Mouse (Mus musculus): ENCODE data around the gene Nabp2. TPM values are rescaled to one million over a fixed set of nuclear protein-coding genes. Genes with fewer than 3 reads are reported as not detected.

The Nabp2 gene
- total RNA-seq, 2 experiments from 2014 or later, result 98.8 to 130 TPM

- peak; percentile 46; the same call in 1 of the 2 replicates for ATAC-seq (replicated peaks; ENCODE audit: low FRiP score, low TSS enrichment, poor library complexity, severe bottlenecking)
Observed at GRCm38 (mm10) chr10:128434681-128435080, 23.4 kb upstream of the Nabp2 start.

- no peak for ATAC-seq (replicated peaks; ENCODE audit: low FRiP score, low TSS enrichment, poor library complexity, severe bottlenecking)
Observed at GRCm38 (mm10) chr10:128433417-128433816, 22.1 kb upstream of the Nabp2 start.

GRCm38 (mm10) chr10:128429454-128429853, 18.2 kb upstream of the Nabp2 start:
- no peak for ATAC-seq (replicated peaks; ENCODE audit: low FRiP score, low TSS enrichment, poor library complexity, severe bottlenecking)

- no peak for ATAC-seq (replicated peaks; ENCODE audit: low FRiP score, low TSS enrichment, poor library complexity, severe bottlenecking)
Observed at GRCm38 (mm10) chr10:128429052-128429451, 17.8 kb upstream of the Nabp2 start.

GRCm38 (mm10) chr10:128425260-128425659, 14.0 kb upstream of the Nabp2 start:
- ATAC-seq (replicated peaks; ENCODE audit: low FRiP score, low TSS enrichment, poor library complexity, severe bottlenecking), result no peak

GRCm38 (mm10) chr10:128424604-128425003, 13.3 kb upstream of the Nabp2 start:
- no peak for ATAC-seq (replicated peaks; ENCODE audit: low FRiP score, low TSS enrichment, poor library complexity, severe bottlenecking)

- no peak for ATAC-seq (replicated peaks; ENCODE audit: low FRiP score, low TSS enrichment, poor library complexity, severe bottlenecking)
Observed at GRCm38 (mm10) chr10:128422426-128422825, 11.1 kb upstream of the Nabp2 start.

GRCm38 (mm10) chr10:128414848-128415247, 3.6 kb upstream of the Nabp2 start:
- no peak for ATAC-seq (replicated peaks; ENCODE audit: low FRiP score, low TSS enrichment, poor library complexity, severe bottlenecking)

GRCm38 (mm10) chr10:128413076-128413475, 1.8 kb upstream of the Nabp2 start:
- no peak for ATAC-seq (replicated peaks; ENCODE audit: low FRiP score, low TSS enrichment, poor library complexity, severe bottlenecking)

GRCm38 (mm10) chr10:128412558-128412957, 1.3 kb upstream of the Nabp2 start:
- no peak for ATAC-seq (replicated peaks; ENCODE audit: low FRiP score, low TSS enrichment, poor library complexity, severe bottlenecking)

GRCm38 (mm10) chr10:128412055-128412381, 726 bp upstream of the Nabp2 start:
- no peak for ATAC-seq (replicated peaks; ENCODE audit: low FRiP score, low TSS enrichment, poor library complexity, severe bottlenecking)

GRCm38 (mm10) chr10:128410560-128410845, 789 bp downstream of the Nabp2 start:
- ATAC-seq (replicated peaks; ENCODE audit: low FRiP score, low TSS enrichment, poor library complexity, severe bottlenecking), result no peak

- ATAC-seq (replicated peaks; ENCODE audit: low FRiP score, low TSS enrichment, poor library complexity, severe bottlenecking), result peak; percentile 89
Observed at GRCm38 (mm10) chr10:128409692-128410559, 1.4 kb downstream of the Nabp2 start.

GRCm38 (mm10) chr10:128408591-128409535, 2.4 kb downstream of the Nabp2 start:
- ATAC-seq (replicated peaks; ENCODE audit: low FRiP score, low TSS enrichment, poor library complexity, severe bottlenecking), result peak; percentile 11; the same call in 1 of the 2 replicates

- ATAC-seq (replicated peaks; ENCODE audit: low FRiP score, low TSS enrichment, poor library complexity, severe bottlenecking), result no peak
Observed at GRCm38 (mm10) chr10:128403931-128404330, 7.4 kb downstream of the Nabp2 start.

- no peak for ATAC-seq (replicated peaks; ENCODE audit: low FRiP score, low TSS enrichment, poor library complexity, severe bottlenecking)
Observed at GRCm38 (mm10) chr10:128401638-128402037, 9.7 kb downstream of the Nabp2 start.

- ATAC-seq (replicated peaks; ENCODE audit: low FRiP score, low TSS enrichment, poor library complexity, severe bottlenecking), result no peak
Observed at GRCm38 (mm10) chr10:128401056-128401455, 10.2 kb downstream of the Nabp2 start, which contains the start of gene Slc39a5. Slc39a5 (minus strand) TSS chr10:128401229.

GRCm38 (mm10) chr10:128400338-128400737, 11.0 kb downstream of the Nabp2 start:
- ATAC-seq (replicated peaks; ENCODE audit: low FRiP score, low TSS enrichment, poor library complexity, severe bottlenecking), result no peak

GRCm38 (mm10) chr10:128397466-128397865, 13.8 kb downstream of the Nabp2 start:
- no peak for ATAC-seq (replicated peaks; ENCODE audit: low FRiP score, low TSS enrichment, poor library complexity, severe bottlenecking)

GRCm38 (mm10) chr10:128396716-128397264, 14.5 kb downstream of the Nabp2 start:
- no peak for ATAC-seq (replicated peaks; ENCODE audit: low FRiP score, low TSS enrichment, poor library complexity, severe bottlenecking)

Measured in megakaryocyte-erythroid progenitor cell, adult 5-6 weeks (primary cell).